Mouse (Mus musculus) brain, embryonic 14.5 days (tissue): ENCODE measurements around the gene Ska3.

Experiments used
- CTCF ChIP-seq: fragments of 200-500 bp; IDR thresholded peaks from 2 replicates; pipeline ENCODE4 v1.5.1; 2012; ENCODE audit warnings: inconsistent platforms, mild to moderate bottlenecking, moderate library complexity, borderline replicate concordance; ENCODE audit not compliant: insufficient read depth, insufficient read length; ENCODE audit errors: extremely low read depth
- POLR2A ChIP-seq: fragments of 200-500 bp; IDR thresholded peaks from 2 replicates; pipeline ENCODE4 v1.6.1; 2012; ENCODE audit warnings: mild to moderate bottlenecking, inconsistent platforms, borderline replicate concordance; ENCODE audit not compliant: poor library complexity, insufficient read depth, insufficient read length, severe bottlenecking; ENCODE audit errors: extremely low read depth

DNA sequence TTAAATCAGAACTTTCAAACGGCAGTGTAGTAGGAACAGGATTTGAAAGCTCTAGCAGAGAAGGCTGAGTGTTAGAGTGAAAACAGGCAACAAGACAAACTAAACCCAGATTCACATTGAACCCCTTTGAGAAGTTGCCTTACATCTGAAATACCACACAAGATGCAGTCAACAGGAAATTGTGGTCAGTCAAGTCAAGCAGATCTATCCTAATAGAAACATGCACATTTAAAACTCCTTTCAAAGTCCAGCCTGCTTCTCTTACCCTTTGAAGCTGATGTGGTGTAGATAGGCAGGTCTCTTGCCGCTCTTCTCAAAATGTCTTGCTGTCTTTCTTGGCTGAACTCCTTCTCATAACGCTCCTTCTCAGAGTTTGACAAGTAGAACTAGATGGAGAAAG is 39.3 kb upstream of the Ska3 start:
- TF ChIP-seq CTCF (no peak), POLR2A (no peak)
